Mouse (Mus musculus): ENCODE data around the gene Gsn.
A peak's percentile ranks its signal among the peaks of the same experiment; 100 is the strongest.

Gene Gsn

DNA sequence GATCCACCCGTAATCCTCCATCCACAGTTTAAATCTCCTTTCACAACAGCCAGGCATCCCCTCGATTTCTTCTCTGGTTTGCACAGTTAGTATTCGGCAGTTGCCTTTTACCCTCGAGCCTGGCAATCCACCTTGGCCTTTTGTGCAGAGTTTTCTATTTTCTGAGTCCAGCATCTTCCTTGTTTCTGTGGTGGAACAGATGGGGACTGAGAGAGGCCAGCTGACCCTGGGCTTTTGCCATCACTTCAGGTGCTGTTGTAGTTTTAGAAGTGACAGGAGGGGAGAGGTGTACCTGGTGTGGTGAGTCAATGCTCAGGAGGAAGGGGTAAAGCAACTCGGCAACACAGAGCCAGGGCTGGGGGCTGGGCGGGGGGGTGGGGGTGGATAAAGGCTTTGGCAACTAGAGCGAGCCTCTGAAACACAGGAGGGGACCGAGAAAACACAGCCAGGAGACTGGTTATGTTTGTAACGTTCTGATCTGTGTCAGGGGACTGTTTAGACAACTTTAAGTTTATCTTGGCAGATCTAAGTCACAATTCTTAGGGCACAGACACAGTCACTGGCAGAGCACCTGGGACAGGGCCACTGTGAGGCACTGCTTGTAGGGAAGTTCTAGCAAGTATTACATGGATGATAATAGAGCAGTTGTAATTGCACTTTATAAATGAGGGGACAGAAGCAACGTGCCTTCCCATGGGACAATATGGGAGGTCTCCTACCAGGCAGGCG lies 72.0 kb downstream of the Gsn start:
- no peak for DNase-seq

DNA sequence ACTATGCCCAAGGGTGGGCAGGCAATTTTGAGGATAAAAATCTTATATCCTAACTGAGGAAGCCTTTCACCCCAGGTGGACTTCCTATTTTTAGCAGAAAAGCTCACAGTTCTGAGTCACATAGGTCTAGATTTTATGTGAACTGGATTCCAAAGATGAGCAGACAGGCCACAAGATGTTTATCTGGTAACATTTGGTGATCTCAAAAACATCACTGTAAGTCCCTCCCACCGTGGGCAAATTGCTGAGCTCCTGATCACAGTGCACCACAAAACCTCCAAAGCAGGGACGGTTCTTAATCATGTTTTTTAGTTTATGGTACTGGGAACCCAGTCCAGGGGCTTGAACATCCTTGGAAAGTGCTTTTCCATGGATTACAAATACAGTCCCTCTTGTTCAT lies 72.9 kb downstream of the Gsn start:
- no peak for DNase-seq

GRCm38 (mm10) chr2:35331205-35331604 lies 75.0 kb downstream of the Gsn start:
- no peak for DNase-seq

- DNase-seq: no peak
These were observed 77.5 kb downstream of the Gsn start for GRCm38 (mm10) chr2:35333670-35334069.

GRCm38 (mm10) chr2:35335620-35336019 lies 79.4 kb downstream of the Gsn start:
- DNase-seq: no peak

DNA sequence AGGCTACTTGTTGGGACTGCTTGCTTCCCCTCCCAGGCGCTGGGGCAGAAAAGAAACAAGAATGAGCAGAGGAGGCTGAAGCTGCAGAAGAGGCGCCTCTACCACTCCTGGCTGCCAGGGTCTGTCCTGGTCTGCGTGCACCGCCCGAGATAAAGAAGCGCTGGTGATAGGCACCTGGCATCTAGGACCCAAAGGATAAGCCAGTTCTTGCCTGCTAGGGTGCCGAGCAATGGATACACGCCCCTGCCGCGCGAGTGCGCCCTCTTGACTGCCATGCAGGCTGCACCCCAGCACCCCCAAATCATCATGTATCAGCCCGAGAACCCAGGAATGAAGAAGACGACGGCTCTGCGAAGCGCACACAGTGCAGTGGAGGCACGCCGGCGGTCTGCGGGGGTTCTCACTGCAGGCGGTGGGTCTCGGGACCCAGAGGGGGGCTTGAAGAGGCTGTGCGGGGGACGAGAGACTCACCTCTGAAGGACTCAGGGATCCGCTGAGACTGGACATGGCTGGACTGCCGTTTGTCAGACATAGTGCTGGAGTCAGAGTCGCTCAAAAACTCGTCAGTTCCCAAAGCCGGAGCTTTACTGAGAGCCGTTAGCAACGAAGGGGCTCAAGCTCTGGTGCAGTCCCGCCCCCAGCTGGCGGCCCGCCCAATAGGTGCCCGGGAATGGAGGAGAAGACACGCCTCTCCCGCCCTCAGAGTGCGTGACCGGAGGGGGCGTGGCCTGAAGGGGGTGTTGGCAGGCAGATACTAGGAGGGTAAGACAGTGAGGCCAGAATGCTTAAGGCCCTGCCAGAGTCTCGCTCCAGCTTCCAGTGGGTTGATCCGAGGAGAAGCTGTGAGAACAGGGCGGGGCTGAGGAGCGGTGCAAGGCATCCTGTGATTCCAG lies 80.5 kb downstream of the Gsn start, which contains the start of gene Stom:
Gene Stom, minus strand, starts transcription at position 589 of the 893 bp plus-strand sequence.
- DNase-seq: peak; percentile 99

- DNase-seq: no peak
These were observed 81.2 kb downstream of the Gsn start for GRCm38 (mm10) chr2:35337419-35337818.

- DNase-seq: no peak
These were observed 81.9 kb downstream of the Gsn start for GRCm38 (mm10) chr2:35338036-35338435.

DNA sequence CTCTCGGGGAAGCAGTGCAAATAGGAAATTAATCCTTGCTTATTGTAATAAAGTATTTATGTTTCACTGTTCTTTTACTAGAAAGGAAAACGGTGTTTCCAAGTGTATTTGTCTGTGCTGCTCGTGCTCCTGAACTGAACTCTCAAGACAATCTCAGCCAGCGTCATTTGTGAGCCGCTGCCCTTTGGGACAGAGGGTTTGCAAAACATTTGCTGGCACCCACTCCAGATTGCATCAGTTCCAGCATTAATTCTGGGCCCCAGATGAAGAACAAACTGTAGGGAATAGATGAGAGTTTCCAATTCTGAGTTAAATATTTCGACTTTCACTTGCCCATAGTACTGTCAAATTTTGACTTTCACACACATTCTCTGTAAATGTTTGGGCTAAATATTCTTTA lies 82.5 kb downstream of the Gsn start:
- DNase-seq: no peak

- DNase-seq: no peak
These were observed 86.4 kb downstream of the Gsn start for GRCm38 (mm10) chr2:35342605-35343004.

GRCm38 (mm10) chr2:35345984-35346383 lies 89.8 kb downstream of the Gsn start:
- no peak for DNase-seq

GRCm38 (mm10) chr2:35349184-35349583 lies 93.0 kb downstream of the Gsn start:
- DNase-seq: no peak

All from right cerebral cortex, postnatal 14 days (tissue).